Mouse (Mus musculus) G1E (cell line): ENCODE measurements around the gene Dmxl2. TPM values are rescaled to one million over a fixed set of nuclear protein-coding genes. Genes with fewer than 3 reads are reported as not detected.

Experiments
- ATAC-seq: 2 replicates; pipeline ENCODE4 v1.8.0; 2016; ENCODE audit warnings: mild to moderate bottlenecking; ENCODE audit not compliant: insufficient number of reproducible peaks, poor library complexity, low FRiP score, severe bottlenecking; ENCODE audit errors: extremely low read depth
- DNase-seq: peaks from one replicate; pipeline ENCODE4 v3.0.0; 2012; ENCODE audit warnings: low spot score
- H3K27me3 ChIP-seq: 2 replicates; pipeline ENCODE4 v1.6.1; 2012; ENCODE audit warnings: mild to moderate bottlenecking, low read length, inconsistent platforms; ENCODE audit not compliant: insufficient read depth
- H3K36me3 ChIP-seq: replicated peaks from 2 replicates; pipeline ENCODE3; 2012; ENCODE audit warnings: mild to moderate bottlenecking, inconsistent platforms
- H3K4me1 ChIP-seq: 2 replicates; pipeline ENCODE4 v1.6.1; 2012; ENCODE audit warnings: low read depth, low read length, inconsistent platforms, mixed read lengths; ENCODE audit not compliant: insufficient read depth
- H3K4me3 ChIP-seq: 2 replicates; pipeline ENCODE4 v1.5.1; 2012; ENCODE audit warnings: low read depth, mild to moderate bottlenecking, inconsistent platforms, low read length, moderate library complexity, mixed read lengths
- H3K9me3 ChIP-seq: replicated peaks from 2 replicates; pipeline ENCODE4 v1.6.1; 2012; ENCODE audit warnings: inconsistent platforms
- CTCF ChIP-seq: IDR thresholded peaks from 2 replicates; pipeline ENCODE4 v1.5.1; 2012; ENCODE audit warnings: low read depth, low read length, inconsistent platforms, mixed read lengths
- GATA1 ChIP-seq: IDR thresholded peaks from 2 replicates; pipeline ENCODE4 v1.6.1; 2012; ENCODE audit warnings: borderline replicate concordance, low read length, inconsistent platforms, mixed read lengths
- GATA2 ChIP-seq: IDR thresholded peaks from 2 replicates; pipeline ENCODE4 v1.6.1; 2012; ENCODE audit warnings: low read depth, low read length, inconsistent platforms, borderline replicate concordance
- POLR2AphosphoS5 ChIP-seq: IDR thresholded peaks from 2 replicates; pipeline ENCODE4 v1.6.1; 2012; ENCODE audit warnings: low read depth, low read length, inconsistent platforms; ENCODE audit not compliant: insufficient replicate concordance
- TAL1 ChIP-seq: conservative IDR thresholded peaks from 2 replicates; pipeline ENCODE4 v1.6.1; 2012; ENCODE audit warnings: low read depth, low read length, inconsistent platforms, mixed read lengths
- polyA plus RNA-seq: library from polyadenylated mRNA; stranded (reverse); fragments of >175 nt; gene quantifications from 2 replicates; pipeline ENCODE4 v1.2.3, GENCODE M21; 2012
- total RNA-seq, 2 experiments: library from RNA; stranded (forward) in 1 of 2; stranded (reverse) in 1 of 2; fragments of 200-1000 nt in 1 of 2; fragments of >200 nt in 1 of 2; fragmentation: Nextera tagmentation in 1 of 2; gene quantifications; 2 replicates each; pipeline ENCODE4 v1.2.3; 2014 to 2017

Gene Dmxl2
- total and polyA plus RNA-seq, 3 experiments, result 0.11 TPM; not detected in 2

DNA sequence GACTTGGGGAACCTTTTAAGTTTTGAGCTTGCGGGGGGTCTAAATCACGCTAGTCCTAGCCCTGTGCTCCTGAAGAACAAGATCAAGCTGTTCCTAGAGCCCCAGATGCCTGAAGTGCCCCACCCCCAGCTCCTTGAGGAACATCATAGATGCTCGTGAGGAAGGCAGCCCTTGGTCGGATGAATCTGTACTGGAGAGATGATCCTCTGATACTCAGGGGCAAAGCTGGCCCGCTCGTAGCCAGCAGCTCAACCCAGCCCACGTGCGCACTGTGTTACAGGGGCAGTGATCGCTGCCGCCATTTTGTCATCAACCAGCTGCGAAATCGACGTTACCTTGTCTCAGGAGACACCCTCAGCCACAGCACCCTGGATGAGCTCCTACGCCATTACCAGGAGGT lies 37.3 kb upstream of the Dmxl2 start, which contains the start of gene Sh2d7:
Gene Sh2d7, plus strand, starts transcription at position 301 of the 400 bp plus-strand sequence.
- Histone ChIP-seq H3K27me3 (peaks cover 26% of the 10 kb centered on the region), H3K4me3 (no peak within 1 kb of the TSS), H3K4me1 (no peaks in the 10 kb centered on the region), H3K36me3 (no peaks in the 10 kb centered on the region), H3K9me3 (no peaks in the 10 kb centered on the region)
- ATAC-seq (no peak), DNase-seq (no peak)
- TF ChIP-seq POLR2AphosphoS5 (no peak), CTCF (no peak), GATA1 (no peak), TAL1 (no peak), GATA2 (no peak)

DNA sequence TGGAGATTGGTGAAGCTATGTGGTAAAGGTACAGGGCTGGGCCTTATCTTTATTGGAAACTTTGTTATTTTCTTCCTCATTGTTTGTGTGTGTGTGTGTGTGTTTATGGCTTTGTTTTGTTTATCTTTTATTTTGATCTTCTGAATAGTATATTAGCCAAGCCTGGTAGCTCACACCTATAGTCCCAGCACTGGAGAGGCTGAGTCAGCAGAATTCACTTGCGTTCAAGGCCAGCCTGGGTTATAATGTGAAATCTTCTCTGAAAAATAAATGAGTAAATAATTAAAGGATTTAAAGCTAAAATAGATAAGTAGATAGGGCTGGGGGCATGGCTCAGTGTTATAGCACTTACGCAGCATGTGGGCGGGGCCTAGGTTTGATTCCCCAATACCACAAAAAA lies 36.8 kb upstream of the Dmxl2 start:
- H3K36me3 ChIP-seq, result no peaks in the 10 kb centered on the region
- ATAC-seq, result no peak
- no peaks in the 10 kb centered on the region for H3K9me3 ChIP-seq
- no peaks in the 10 kb centered on the region for H3K4me1 ChIP-seq
- peaks cover 22% of the 10 kb centered on the region for H3K27me3 ChIP-seq
- no peak overlapping the region for H3K4me3 ChIP-seq
- TF ChIP-seq CTCF, result no peak
- no peak for TF ChIP-seq GATA1
- TF ChIP-seq POLR2AphosphoS5, result no peak
- TF ChIP-seq TAL1, result no peak
- no peak for TF ChIP-seq GATA2
- DNase-seq, result no peak

DNA sequence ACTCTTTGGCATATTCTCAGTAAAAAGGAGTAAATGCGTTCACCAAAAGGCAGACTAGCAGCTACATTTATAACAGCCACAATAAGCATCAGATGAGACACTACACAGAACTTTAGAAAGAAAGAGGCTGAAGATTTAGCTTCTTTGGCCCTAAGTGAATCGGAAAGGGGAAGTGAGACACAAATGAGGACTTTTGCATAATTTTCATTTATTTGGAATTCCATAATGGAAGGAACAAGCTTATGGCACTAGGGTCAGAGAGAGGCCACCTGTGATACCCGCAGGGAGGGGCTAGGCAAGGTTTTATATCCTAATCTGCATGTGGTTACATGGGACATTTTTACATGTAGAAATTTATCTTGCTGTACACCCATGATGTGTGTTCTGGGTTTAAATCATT lies 36.1 kb upstream of the Dmxl2 start:
- no peaks in the 10 kb centered on the region for H3K9me3 ChIP-seq
- H3K36me3 ChIP-seq, result no peaks in the 10 kb centered on the region
- H3K4me3 ChIP-seq, result no peak overlapping the region
- H3K27me3 ChIP-seq, result peaks cover 15% of the 10 kb centered on the region
- no peak for ATAC-seq
- TF ChIP-seq TAL1 (no peak), CTCF (no peak), GATA2 (no peak), POLR2AphosphoS5 (no peak), GATA1 (no peak)
- DNase-seq, result no peak
- no peaks in the 10 kb centered on the region for H3K4me1 ChIP-seq

DNA sequence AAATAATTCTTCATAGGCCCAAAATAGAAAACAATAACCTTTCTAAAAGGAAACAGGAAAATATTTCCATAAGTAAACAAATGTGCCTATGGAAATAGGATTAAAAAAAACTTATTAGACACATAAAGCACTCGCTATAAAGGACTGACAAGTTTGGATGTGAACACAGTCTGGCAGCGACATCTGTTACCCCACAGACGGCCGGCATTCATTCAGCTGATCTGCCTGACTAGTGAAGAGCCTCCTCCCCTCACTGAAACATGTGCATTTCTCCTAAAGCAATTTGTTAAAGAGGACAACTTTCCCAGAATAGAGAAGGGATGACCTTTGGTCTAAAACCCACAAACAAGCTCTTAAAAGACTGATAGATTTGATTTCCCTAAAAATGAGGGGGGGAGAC lies 35.6 kb upstream of the Dmxl2 start:
- no peak overlapping the region for H3K4me3 ChIP-seq
- peaks cover 13% of the 10 kb centered on the region for H3K27me3 ChIP-seq
- DNase-seq (no peak), ATAC-seq (no peak)
- no peaks in the 10 kb centered on the region for H3K4me1 ChIP-seq
- H3K9me3 ChIP-seq, result no peaks in the 10 kb centered on the region
- TF ChIP-seq GATA2 (no peak), GATA1 (no peak), CTCF (no peak), POLR2AphosphoS5 (no peak), TAL1 (no peak)
- H3K36me3 ChIP-seq, result no peaks in the 10 kb centered on the region

DNA sequence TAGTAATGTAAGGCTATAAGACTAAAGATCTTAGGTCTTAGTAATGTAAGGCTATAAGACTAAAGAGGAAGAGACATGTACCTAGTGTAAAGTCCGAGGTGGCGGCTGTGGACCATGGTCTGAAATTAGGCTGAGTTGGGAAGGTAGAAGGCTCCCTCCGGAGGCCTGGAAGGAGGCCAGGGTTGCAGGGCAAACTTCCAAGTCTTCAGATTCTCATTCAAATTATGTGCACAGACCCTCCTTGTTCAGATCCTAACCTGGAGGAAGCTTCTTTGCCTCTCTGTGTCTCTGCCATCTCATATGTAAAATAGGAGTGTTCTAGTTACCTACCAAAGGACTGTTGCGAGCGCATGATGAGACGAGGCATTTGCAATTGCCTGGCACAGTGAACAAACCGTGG lies 34.8 kb upstream of the Dmxl2 start:
- TF ChIP-seq CTCF (no peak), TAL1 (no peak), POLR2AphosphoS5 (no peak), GATA2 (no peak)
- Histone ChIP-seq H3K9me3 (no peaks in the 10 kb centered on the region), H3K36me3 (no peaks in the 10 kb centered on the region), H3K4me1 (no peaks in the 10 kb centered on the region), H3K27me3 (peaks cover 9% of the 10 kb centered on the region), H3K4me3 (no peak overlapping the region)
- no peak for DNase-seq
- no peak for ATAC-seq

DNA sequence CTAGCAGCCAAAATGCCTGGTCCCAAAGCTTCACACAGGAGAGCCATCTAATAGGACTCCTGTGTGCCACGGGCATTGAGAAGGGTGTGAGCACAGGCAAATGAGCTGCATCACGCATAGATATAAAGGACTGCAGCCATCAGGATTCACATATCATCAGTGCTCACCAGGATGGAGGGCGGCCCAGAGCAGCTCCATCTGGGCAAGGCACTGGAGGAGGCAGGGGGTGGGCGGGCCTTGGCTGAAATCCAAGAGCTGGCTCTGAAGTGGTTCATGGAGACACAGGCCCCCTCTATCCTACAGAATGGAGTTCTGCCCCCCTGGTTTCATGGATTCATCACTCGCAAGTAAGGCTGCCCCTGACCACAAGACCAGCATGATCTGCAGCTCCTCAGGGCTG lies 32.5 kb upstream of the Dmxl2 start:
- TF ChIP-seq TAL1 (no peak), GATA2 (no peak), GATA1 (no peak), CTCF (no peak), POLR2AphosphoS5 (no peak)
- ATAC-seq, result no peak
- H3K4me1 ChIP-seq, result no peaks in the 10 kb centered on the region
- no peaks in the 10 kb centered on the region for H3K36me3 ChIP-seq
- H3K27me3 ChIP-seq, result peaks cover 6% of the 10 kb centered on the region
- no peaks in the 10 kb centered on the region for H3K9me3 ChIP-seq
- no peak overlapping the region for H3K4me3 ChIP-seq
- no peak for DNase-seq

DNA sequence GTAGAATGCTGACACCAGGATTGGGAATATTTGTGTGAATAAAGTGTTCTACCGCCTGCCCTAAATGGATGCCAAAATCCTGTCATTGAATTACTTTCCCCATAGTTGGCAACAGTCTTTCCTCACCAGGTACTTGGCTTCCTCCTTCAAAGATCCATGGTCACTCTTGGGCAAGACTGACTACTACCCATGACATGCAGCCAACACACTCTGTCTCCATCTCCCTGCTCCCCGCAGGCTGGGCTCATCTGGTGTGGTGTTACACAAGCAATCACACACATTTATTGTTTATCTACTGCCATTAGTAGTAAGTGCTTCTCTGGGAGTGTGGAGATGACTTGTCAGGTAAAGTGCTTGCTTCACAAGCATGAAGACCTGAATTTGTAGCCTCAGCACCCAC lies 31.5 kb upstream of the Dmxl2 start:
- DNase-seq (no peak), ATAC-seq (no peak)
- Histone ChIP-seq H3K4me3 (no peak overlapping the region), H3K9me3 (no peaks in the 10 kb centered on the region), H3K4me1 (no peaks in the 10 kb centered on the region), H3K36me3 (no peaks in the 10 kb centered on the region), H3K27me3 (peaks cover 3% of the 10 kb centered on the region; the same call in 1 of the 2 replicates)
- TF ChIP-seq GATA2 (no peak), GATA1 (no peak)
